Mouse (Mus musculus): Measurements from ENCODE around the gene Lpcat4.

The Lpcat4 gene

DNA sequence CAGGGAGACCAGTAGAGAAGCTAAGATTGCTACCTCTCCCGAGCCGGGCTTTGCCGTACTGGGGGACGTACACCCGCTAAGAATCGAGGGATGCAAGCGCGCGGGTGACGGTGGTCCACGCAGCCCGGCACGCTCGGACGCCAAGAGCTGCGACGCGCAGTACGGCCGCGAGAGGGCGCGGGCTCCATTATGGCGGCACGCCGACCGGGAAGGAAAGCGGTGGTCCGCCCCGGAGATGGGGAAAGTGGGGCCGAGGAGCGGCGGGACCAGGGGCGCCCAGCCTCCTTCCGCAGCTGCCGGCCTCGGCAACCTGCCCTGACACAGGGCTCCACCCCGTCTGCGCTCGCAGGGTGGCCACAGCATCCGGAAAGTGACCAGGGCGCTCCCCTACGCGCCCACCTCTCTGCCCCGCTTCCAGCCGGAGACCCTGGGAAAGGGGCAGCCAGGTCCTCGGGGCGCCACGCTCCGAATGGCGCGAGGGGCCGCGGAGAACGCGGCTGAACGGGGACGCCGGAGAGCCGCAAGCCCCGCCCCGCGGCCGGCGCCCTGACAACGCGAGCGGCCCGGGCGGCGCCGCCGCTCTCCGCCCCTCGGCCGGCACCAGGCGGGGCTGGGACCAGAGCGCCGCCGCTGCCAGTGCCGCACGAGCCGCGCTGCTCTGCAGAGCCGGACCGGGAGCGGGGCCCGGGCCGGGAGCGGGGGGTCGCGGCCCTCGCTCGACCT lies at the start of gene Lpcat4:
Gene Lpcat4 (plus strand): TSS at position 257 of the 723 bp plus-strand sequence.
- DNase-seq, result peak; percentile 97

DNA sequence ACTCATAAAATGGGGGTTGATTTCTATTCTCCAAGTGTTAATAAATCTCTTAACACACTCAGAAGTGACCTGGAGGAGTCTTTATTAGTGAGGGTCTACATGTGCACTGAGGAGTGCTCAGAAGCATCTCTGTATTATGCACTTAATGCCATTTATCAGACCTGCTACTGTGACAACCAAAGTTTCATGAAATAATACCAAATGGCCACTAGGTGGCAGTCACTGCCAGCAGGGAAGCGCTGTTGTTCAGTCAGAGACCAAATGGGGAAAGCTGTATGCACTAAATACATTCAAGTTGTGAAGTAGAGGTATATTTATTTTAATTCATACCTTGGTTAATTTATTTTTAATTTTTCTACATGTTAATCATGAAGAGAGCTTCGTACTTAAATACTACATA lies 42.4 kb upstream of the Lpcat4 start:
- DNase-seq, result peak; percentile 64 to 66

DNA sequence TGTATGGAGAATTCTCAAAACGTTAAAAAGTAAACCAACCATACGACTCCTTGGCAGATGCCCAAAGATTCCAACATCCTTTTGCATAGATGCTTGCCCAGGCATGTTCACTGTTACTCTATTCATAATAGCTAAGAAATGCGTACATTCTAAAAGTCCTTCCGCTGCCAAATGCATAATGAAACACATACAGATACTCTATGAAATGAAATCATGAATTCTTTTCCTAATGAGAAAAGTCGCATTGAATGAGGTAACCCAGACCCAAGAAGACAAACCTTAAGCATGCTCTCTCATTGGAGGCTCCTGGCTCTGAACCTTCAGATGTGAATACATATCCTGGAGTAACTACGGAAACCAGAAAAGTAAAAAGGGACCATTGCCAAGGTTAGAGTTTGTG lies 36.2 kb upstream of the Lpcat4 start:
- DNase-seq, result no peak

DNA sequence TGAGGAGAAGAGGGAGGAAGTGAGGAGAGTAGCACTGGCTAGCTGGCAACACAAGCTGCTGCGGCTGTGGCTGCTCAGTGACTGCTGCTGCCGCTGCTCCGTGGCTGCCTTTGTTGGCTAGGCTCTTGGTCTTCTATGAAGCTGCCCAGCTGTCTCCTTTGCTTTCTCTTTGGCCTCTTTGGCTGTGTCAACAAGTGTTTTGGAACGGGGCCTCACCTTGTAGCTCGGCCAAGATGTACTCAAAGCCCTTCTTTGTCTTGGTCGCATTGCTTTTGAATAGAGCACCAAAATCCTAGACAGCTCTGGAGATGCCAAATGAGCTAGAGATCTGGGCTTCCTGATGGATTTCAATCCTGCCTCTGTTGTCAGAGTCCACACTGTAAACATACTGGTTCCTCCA lies 29.1 kb upstream of the Lpcat4 start:
- DNase-seq, result peak; percentile 77 to 80

DNA sequence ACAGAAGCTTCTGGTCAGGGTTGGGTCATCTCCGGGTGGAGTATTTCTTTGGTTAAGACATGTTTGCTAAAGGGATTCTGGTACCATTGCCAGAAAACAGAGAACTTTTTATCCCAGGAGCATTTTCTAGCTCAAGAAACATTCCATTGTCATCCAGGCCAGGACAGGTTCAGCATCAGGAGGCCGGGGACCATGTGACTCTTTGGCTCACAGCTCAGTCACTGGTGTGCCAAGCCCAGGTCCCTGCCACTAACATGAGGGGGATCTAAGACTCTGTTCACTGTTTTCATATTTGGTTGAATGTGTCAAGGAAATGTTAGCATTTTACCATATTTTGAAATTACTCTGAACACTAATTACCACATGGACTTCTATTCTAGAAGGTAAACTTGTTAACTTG lies 28.6 kb upstream of the Lpcat4 start:
- peak; percentile 26 to 27 for DNase-seq

DNA sequence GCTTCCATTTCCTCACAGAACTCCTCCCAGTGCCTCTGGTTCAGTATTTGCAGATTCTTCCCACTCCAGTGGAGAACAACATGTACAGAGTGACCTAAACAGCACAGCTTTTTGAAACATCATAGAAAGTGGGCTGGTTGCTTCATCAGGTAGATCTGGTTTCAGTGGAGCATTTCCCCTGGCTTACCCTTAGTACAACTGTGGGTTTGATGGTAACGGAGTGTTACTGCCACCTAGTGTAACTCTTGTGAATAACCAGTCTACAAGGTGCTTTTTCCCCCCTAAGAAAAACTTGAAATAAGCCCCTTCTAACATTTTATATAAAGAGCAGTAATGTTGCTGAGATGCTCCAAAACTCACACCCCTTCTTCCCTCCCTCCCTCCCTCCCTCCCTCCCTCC lies 23.3 kb upstream of the Lpcat4 start:
- peak; percentile 30 to 59 for DNase-seq

DNA sequence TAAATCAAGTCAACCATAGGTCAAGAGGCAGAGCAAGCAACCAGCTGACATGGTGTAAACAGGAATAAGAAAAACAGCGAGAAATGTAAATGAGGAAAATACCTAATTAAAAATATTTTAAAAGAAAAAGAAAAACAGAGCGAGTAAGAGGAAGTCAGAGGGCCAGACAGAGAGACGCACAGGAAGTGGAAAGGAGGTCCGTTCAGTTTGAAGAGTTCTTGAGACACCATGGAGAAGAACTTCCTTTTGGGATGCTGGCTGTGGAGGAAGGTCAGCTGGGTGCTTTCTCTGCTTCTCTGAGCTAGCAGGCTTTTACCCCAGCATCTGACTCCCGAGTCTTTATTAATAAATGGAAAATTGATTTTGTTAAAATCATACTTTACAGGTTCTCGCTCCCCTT lies 21.7 kb upstream of the Lpcat4 start:
- no peak for DNase-seq

DNA sequence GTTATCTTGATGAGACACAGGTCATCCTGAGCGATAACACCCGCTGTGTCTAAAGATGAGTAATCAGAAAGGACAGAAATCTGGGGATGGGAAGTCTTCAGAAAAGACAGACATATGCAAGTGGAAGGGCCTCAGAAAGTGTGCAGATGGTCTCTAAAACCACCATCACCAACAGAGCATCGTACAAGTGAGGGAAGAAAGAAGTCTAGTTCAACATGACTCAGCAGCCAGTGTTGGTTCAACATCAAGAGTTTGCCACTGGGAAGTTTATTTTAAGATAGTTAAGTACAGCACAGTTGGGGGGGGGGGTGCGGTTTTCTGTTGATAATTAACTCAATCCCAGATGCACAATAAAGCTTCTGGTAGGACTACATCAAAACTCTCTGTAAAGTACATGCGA lies 18.4 kb upstream of the Lpcat4 start:
- no peak for DNase-seq

DNA sequence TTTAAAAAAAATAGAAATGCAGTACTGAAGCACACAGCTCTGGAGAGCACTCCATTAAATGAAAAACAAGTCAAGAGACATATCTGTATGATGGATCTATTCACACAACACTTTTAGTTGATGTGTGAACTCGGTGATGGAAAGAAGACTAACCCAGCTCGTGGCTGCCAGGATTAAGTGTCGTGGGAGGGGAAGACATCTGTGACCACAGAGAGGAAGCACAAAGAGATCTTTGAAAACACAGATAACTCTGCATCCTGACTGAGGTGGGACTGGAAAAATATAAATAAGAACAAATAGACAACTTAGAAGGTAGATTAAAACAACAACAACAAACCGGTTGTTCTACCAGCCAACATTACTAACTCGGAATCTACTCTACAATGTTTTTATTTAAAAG lies 16.7 kb upstream of the Lpcat4 start:
- DNase-seq, result no peak

DNA sequence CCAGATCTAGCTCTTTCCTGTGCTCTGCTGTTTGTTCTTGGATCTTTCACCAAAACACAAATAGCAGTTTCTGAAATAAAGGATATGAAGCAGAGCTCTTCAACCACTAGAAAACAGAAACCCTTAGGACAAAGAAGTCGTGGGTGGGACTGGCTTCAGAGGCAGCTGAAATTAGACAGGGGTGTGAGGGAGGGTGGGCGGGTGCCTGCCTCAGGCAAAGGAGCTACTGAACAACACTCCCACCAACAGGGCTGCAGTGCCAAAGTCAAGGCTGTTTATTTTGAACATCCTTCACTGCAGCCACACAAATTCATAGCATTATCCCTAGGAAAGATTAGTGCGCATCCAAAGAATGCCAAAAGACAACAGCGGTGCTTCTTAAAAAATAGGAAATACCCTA lies 14.9 kb upstream of the Lpcat4 start:
- DNase-seq, result no peak

DNA sequence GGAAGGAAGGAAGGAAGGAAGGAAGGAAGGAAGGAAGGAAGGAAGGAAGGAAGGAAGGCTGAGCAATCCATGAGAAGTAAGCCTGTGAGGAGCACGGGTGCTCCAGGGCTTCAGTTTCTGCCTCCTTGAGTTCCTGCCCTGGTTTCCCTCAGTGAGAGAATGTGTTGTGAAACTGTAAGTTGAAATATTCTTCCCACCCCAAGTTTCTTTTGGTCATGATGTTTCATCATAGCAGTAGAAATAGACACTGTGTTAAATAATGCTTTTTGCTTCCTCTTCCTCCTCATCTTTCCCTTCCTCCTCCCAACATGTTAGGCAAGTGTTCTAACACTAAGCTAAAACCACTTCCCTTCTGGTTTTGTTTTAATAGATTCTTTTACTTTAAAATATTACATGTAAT lies 6.6 kb upstream of the Lpcat4 start:
- DNase-seq, result no peak

DNA sequence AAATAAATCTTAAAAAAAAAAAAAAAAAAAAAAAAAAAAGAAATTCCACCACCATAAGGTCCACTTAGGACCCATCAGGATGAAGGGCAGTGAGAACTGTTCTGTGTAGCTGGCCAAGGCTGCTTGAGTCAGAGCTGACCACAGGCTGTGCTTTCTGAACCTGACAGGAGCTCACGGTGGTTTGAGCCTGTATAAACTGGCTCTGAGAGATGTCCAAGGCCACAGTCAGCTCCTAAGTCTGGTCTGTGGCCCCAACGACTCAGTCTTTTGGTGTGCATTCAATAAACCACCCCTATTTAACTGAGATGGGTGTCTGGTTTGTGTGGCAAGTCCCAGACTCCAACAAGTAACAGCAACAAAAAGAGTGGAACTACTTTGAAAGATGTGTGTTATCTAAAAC lies 2.6 kb upstream of the Lpcat4 start:
- no peak for DNase-seq

DNA sequence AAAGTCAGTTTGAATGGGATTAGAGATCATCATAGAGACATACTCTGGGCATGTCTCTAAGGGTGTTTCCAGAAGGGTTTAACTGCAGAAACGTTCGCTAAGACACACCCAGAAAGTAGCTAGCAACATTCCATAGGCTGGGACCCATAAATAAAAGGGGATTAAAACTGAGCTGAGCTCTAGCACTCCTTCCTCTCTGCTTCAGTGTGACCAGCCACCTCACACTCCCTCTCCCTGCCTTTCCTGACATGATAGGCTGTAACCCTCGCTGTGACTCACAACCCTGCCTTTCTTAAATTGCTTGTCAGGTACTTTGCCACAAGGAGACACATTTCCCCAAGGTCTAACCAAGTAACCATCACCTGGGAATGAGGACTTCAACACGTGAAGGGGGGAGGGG lies 1.3 kb upstream of the Lpcat4 start:
- DNase-seq, result no peak

DNA sequence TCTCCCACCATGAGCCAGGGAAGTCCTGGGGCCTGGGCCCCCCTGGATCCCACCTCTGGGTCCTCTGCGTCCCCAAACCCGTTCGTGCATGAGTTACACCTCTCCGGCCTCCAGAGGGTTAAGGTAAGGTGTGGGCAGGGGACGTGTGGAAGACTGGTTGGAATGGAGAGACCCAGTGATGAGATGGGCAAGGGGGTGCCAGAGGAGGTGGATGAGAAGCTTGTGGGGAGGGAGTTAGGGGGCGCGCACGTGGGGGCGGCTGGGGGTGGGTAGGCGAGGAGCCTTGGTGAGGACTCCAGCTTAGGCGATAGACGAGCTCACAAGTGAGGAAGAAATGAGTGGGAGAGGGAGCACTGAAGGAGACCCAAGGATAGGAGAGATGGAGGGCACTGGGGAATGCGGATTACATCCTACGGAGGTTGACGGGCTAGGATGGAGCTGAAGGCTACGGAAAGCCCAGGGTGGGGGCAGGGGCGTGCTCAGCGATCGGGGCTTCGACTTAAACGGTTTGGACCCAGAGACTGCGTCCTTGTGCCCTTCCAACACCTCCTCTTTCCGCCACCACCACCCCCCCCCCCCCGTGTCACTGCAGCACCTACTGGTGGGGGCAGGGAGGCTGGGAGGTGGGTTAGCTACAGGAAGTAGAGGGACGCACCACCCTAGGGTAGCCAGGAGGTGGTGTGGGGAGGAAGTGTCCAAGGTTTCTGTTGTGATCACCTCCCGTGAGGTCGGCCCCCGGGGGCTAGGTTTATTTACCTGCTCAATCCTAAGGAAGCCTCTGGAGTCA lies 860 bp downstream of the Lpcat4 start:
- DNase-seq, result peak; percentile 69 to 74

DNA sequence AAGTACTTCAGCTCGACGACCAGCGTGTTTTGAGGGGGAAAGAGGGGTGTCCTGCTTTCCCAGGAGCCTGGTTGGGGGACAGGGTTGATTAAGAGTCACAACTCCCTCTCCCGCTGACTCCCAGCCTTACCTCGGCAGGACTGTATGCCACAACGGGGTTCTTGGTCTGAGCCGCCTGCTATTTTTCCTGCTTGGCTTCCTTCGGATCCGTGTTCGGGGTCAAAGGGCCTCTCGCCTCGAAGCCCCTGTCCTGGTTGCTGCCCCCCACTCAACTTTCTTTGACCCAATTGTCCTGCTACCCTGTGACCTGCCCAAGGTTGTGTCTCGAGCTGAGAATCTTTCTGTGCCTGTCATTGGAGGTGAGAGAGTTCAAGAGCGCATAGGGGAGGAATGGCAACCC lies 2.5 kb downstream of the Lpcat4 start:
- no peak for DNase-seq

DNA sequence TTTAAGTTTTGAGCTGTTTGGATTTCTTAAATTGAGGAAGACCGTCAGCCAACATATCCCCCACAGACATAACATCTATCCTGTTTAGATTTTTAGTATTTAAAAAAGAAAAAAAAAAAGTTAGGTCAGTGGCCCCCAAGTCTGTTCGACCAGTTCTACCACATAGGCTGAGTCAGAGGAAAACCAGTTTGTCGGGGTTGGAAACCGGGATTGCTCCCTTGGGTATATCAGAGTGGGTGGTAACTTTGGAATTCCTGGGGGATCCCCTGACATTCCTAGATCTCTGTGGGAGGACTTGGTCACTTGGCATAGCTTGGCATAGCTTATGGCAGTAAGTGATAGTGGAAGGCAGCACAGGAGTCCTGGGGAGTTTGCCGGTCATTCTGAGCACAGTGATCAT lies 6.0 kb downstream of the Lpcat4 start:
- DNase-seq, result no peak

DNA sequence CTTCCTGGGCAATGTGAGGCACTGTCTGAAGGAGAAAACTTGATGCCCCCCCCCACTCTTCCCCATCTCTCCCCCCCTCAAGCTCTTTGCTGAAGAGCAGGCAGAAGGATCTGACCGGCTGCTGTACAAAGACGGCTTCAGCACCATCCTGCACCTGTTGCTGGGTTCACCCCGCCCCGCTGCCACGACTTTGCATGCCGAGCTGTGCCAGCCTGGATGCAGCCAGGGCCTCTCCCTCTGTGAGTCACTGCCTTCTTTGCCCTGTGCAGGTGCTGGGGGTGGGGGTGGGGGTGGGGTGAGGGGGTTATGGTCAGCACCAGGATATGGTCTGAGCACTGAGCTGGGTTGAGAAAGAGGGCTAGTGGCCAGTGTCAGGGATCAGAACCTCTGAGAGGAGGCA lies 6.9 kb downstream of the Lpcat4 start:
- DNase-seq, result no peak

DNA sequence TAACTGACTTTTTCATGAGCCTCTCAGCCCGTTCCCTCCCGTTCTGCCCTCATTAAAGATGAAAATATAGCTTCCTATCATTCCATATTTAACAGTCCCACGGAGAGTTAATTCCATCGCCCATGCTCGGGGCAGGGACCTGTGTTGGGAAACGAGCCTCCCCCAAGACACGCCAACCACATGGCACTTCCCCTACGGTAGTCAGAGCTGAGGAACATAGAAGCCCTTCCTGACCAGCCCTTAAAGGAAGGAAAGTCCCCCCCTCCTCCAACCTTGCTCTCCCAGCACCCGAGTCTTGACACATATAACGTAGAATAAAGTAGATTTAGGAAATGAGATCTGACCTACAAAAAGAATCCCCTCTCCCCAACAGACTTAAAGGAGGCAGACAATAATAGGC lies 8.1 kb downstream of the Lpcat4 start:
- DNase-seq, result no peak

DNA sequence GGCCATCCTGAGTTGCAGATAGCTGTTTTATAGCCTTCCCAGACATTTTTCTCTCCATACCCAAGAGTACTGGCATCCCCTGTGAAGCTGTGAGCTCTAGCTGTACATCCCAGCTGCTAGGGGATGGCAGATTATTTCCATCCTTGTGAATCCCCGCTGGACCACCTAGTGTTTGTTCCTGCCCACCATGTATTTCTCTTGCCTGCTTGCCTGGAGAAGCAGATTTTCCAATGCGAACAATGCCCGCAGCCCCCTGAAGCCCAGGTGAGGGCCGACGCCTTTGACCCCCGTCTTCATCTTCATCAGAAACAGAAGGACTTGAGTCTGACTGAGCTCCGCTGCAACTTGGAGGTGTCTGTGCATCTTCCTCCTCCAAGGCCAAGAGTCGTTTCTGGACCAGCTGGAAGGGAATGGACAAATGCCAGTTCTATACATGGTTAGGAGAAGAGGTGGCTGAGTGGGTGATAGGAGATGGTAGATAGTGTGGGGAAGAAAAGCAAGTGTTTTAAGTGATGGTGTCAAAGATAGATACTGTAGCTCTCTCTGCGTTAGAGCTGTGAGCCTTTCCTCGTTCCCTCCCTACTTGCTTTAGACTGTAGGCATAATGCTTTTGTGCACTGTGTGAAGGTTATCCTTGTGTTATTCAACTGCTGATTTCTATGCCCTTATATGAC lies 10.6 kb downstream of the Lpcat4 start:
- DNase-seq, result no peak

DNA sequence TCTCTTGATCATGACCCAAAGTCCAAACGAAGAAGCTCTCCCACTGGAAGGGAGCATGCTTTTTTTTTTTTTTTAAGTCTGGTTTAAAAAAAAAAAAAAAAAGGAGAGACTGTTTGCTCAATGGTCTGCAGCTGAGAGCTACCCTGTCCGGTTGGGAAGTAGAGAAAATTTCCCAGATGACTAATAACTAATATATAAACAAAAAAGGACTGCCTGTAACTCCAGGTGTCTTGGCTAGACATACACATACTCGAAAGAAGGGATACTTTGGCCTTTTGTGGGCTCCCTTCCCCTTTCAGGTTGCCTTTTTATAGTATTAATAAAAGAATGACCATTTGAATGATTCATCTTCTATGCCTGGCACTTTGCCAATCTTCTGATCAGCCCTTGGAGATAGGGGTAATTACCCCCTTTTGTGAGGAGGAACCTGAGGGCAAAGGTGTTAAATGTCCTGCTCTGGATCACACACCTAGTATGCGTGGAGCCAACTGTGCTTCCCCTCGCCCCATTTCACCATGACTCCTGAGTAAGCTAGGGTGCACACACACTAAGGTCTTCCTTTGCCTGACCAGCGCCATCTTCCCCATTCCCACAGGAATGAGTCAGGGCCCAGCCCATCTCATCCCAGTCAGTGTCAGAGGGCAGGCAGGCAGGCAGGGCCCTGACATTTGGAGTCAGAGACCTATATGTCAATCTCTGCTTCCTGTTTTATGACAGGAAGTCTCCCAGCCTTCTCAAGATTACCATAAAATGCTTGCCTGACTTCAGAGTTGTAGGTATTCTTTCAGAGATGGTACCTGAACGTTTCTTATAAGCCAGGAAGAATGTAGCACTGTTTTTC lies 15.6 kb downstream of the Lpcat4 start:
- peak in 1 of 2 experiments; percentile 23 for DNase-seq

DNA sequence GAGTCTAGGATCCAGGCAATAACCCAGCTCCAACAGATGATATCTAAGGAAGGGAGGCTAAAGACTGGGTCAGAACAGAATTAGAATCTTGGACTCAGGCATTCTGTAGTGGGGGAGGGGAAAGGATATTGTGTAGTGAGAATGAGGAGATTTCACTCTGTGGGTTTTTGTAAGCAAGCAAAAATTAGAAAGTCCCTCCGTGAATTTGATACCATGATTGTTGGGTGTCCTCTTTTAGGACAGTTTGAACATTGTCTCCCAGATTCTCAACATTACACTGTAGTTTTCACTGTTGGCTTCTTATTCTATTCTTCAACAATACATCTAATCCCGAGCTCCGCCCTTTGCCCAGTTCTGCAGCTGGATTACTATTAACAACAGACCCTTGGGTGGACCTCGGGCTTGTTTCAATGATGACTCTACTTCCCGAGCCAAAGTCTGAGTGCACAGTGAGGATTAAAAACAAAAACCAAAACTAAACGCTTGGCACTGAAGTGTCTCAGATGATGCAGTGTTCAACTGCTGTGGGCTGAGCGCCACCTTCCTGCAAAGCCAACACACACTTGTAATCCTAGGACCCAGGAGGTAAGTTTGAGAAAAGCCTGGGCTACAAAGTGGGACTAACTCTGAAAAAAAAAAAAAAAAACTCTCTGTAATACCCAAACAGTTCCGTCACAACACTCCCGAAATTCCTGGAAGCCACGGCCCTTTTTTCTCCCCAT lies 20.1 kb downstream of the Lpcat4 start, which contains the start of gene Nutm1:
Gene Nutm1 (minus strand): TSS at position 51 of the 722 bp plus-strand sequence.
- no peak for DNase-seq

Measured in cerebellum, postnatal 10 days (tissue).